Mouse (Mus musculus) small intestine, adult 2 months (tissue): ENCODE data around the gene Oscar.

Experiments used
- CTCF ChIP-seq: fragments of 200-500 bp; IDR thresholded peaks from 2 replicates; pipeline ENCODE4 v1.5.1; 2012; ENCODE audit warnings: low read depth, mild to moderate bottlenecking, control low read depth, inconsistent platforms, low read length, moderate library complexity, mixed read lengths; ENCODE audit not compliant: insufficient replicate concordance, insufficient read length; ENCODE audit errors: extremely low read depth
- POLR2A ChIP-seq: fragments of 200-500 bp; IDR thresholded peaks from 2 replicates; pipeline ENCODE4 v1.6.1; 2012; ENCODE audit warnings: low read depth, mild to moderate bottlenecking, control low read depth, inconsistent platforms, low read length, moderate library complexity

DNA sequence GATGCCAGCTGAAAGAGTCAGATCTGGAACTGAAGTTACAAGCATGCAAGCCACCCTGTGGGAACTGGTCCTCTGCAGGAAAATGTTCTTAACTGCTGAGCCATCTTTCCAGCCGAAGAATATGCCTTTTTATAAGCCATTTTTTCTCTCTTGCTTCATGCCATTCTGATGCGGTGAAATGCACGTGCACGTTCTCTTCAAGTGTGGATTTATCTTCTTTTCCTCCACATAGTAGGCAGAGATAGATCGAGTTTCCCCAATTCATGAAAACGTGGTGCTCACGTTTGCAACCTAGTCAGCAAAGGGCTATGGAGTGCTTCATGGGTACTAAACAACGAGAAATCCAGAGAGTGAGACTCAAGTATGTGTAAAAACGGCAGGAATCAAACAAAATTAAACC, 27.9 kb upstream of the Oscar start:
- TF ChIP-seq POLR2A = no peak
- no peak for TF ChIP-seq CTCF
